Mouse (Mus musculus) liver, embryonic 14.5 days (tissue): ENCODE measurements at regions not wholly inside any gene's neighbourhood (a gene's known extent, or its start where the extent isn't known, plus 50 kb on each side); places are given as distances from the start of the nearest gene placed in this dataset.

ENCODE experiments used
- CTCF ChIP-seq: IDR thresholded peaks from 2 replicates; pipeline ENCODE4 v1.5.1; 2016; ENCODE audit warnings: antibody characterized with exemption, low read depth, control low read depth
- EP300 ChIP-seq: IDR thresholded peaks from 2 replicates; pipeline ENCODE4 v1.6.1; 2016; ENCODE audit warnings: antibody characterized with exemption, low read depth

DNA sequence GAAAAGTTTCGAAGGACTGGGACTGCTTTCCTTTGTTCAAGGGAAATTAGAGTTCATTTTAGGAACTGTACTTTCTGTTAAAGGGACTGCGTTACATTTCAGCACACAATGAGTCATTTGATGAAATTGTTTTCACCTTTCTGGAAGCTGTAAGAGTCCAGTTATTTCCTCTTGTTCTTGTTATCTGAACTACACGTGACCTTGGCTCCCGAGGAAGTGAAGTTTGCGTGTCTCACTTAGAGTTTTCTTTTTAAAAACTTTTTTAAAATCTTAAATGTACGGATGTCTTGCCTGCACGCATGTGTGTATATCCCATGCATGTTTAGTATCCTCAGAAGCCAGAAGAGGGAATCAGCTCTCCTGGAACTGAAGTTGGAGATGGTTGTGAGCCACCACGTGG is 52.6 kb upstream of the Fxr1 start:
- TF ChIP-seq CTCF (no peak), EP300 (no peak)
